ENCODE assay signal across 11 mouse cellular contexts in the genomic region with DNA sequence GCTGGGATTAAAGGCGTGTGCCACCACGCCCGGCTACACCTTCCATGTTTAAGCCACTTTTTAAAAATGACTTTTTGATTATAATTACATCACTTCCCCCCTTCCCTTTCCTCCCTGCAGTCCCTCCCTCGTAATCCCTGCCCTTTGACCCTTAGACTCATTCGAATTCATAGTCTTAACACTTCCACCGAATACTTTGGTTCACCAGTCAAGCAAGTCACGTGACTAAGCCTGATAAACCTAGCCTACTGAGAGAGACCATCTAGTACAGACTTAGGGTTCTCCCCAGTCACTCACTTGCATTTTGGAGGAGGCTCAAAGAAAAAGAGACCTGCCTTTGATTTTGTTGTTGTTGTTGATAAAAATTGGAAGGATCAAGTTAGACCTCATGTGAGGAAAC. TPM values are rescaled to one million over a fixed set of nuclear protein-coding genes. Genes with fewer than 3 reads are reported as not detected.
DNase-seq lines count a peak whose midpoint lies in the region; ATAC-seq and TF ChIP-seq lines count a peak whose summit lies in the region.
"Had no signal": no experiment of that assay in that cellular context is flagged by ENCODE, and none has a peak within 500 bp of the region (broad histone marks: within the 10 kb centered on the region; RNA-seq: fewer than 3 reads in every experiment).

No protein-coding gene starts in this region.

- DNase-seq in heart, adult 11 months = peak; percentile 73
- no peak for DNase-seq in heart, postnatal 10 days
- DNase-seq in kidney, adult 18-20 months = no peak
- peak; percentile 5 for DNase-seq in NIH3T3 (ENCODE audit: low read depth)
- no peak for DNase-seq in yolk sac, embryonic 10.5 days (ENCODE audit: low spot score)

- H3K27ac ChIP-seq in kidney, embryonic 16.5 days (ENCODE audit: low read length) = 0 out of 2 replicates have a peak overlapping the region, but pooled peaks have one; percentile 22
- 0 out of 2 replicates have a peak overlapping the region, but pooled peaks have one; percentile 22 for H3K27ac ChIP-seq in embryonic fibroblast, embryonic 13.5 days (ENCODE audit: insufficient read depth, low read length)
- no peak overlapping the region for H3K27ac ChIP-seq in hindbrain, embryonic 13.5 days
- H3K27ac ChIP-seq: liver, embryonic 12.5 days had no signal

- 0 out of 2 replicates have a peak, but pooled peaks cover 4% of the 10 kb centered on the region for H3K36me3 ChIP-seq in kidney, embryonic 16.5 days (ENCODE audit: insufficient read depth, low read length)
- peaks cover 20% of the 10 kb centered on the region for H3K36me3 ChIP-seq in hindbrain, embryonic 13.5 days
- H3K36me3 ChIP-seq: liver, embryonic 12.5 days had no signal

- H3K9ac ChIP-seq in kidney, embryonic 16.5 days (replicated peaks; ENCODE audit: low read length) = no peak overlapping the region
- H3K9ac ChIP-seq in hindbrain, embryonic 13.5 days = no peak overlapping the region
- H3K9ac ChIP-seq: liver, embryonic 12.5 days had no signal

- H3K4me3 ChIP-seq in kidney, embryonic 16.5 days (ENCODE audit: low read length) = no peak overlapping the region
- no peak overlapping the region for H3K4me3 ChIP-seq in embryonic fibroblast, embryonic 13.5 days (ENCODE audit: insufficient read depth, low read length)
- H3K4me3 ChIP-seq in hindbrain, embryonic 13.5 days = no peak overlapping the region
- H3K4me3 ChIP-seq: liver, embryonic 12.5 days; myocyte had no signal

- peaks cover 20% of the 10 kb centered on the region for H3K4me1 ChIP-seq in kidney, embryonic 16.5 days (ENCODE audit: insufficient read depth, low read length)
- peaks cover 5% of the 10 kb centered on the region; the same call in 1 of the 2 replicates for H3K4me1 ChIP-seq in embryonic fibroblast, embryonic 13.5 days (ENCODE audit: control insufficient read depth, insufficient read depth, low read length)
- H3K4me1 ChIP-seq in hindbrain, embryonic 13.5 days (replicated peaks) = peaks cover 7% of the 10 kb centered on the region; the same call in 1 of the 2 replicates

- H3K4me2 ChIP-seq in kidney, embryonic 16.5 days (replicated peaks; ENCODE audit: low read depth, low read length) = no peak overlapping the region
- no peak overlapping the region for H3K4me2 ChIP-seq in hindbrain, embryonic 13.5 days
- H3K4me2 ChIP-seq: liver, embryonic 12.5 days had no signal

- TF ChIP-seq CTCF in embryonic fibroblast, embryonic 13.5 days (IDR thresholded peaks at IDR 0.05; ENCODE audit: borderline replicate concordance, insufficient read depth, low read length) = no peak

- intact Hi-C loops in heart, postnatal 10 days (cut with DNase I) = loop anchor here (5.0 to 10.0 kb wide), 2 partner anchors 428 to 561 kb away; partner anchors contain the start of gene Rwdd3

- no peak for ATAC-seq in kidney, embryonic 16.5 days (ENCODE audit: low FRiP score, low TSS enrichment)
- ATAC-seq in hindbrain, embryonic 13.5 days (ENCODE audit: low FRiP score) = no peak
- ATAC-seq: liver, embryonic 12.5 days had no signal

- no peak for TF ChIP-seq POLR2A in embryonic fibroblast, embryonic 13.5 days (IDR thresholded peaks at IDR 0.05; ENCODE audit: low read depth, low read length)

- 62% methylated on average over 7 of the region's 7 CpGs for WGBS in kidney, embryonic 16.5 days
- 66% methylated on average over 7 of the region's 7 CpGs for WGBS in hindbrain, embryonic 13.5 days

- H3K27me3 ChIP-seq in kidney, embryonic 16.5 days (ENCODE audit: insufficient read depth, low read length) = no peaks in the 10 kb centered on the region
- H3K27me3 ChIP-seq in hindbrain, embryonic 13.5 days = no peaks in the 10 kb centered on the region
- H3K27me3 ChIP-seq: liver, embryonic 12.5 days had no signal

- no peaks in the 10 kb centered on the region for H3K9me3 ChIP-seq in kidney, embryonic 16.5 days (ENCODE audit: low read length)
- no peaks in the 10 kb centered on the region for H3K9me3 ChIP-seq in hindbrain, embryonic 13.5 days
- H3K9me3 ChIP-seq: liver, embryonic 12.5 days had no signal

RNA-seq across cellular contexts. Expression of gene F3, which starts 12.2 kb away (rescaled TPM):
- 10 to 100 TPM; 15.0 to 16.6 TPM for total RNA-seq in heart, postnatal 10 days (2021)
- polyA plus RNA-seq in kidney, embryonic 16.5 days (2015; fragmentation: Nextera tagmentation; extraction: Ambion mirVana) = 18.8 and 20.0 TPM in 2 replicates
- 168 and 276 TPM in 2 replicates for polyA plus RNA-seq in embryonic fibroblast, embryonic 13.5 days (2011; ENCODE audit: insufficient read length, low read depth, missing spikeins)
- 5.6 and 5.8 TPM in 2 replicates for polyA plus RNA-seq in hindbrain, embryonic 13.5 days (2015; fragmentation: Nextera tagmentation; extraction: Ambion mirVana)
- total RNA-seq: megakaryocyte, adult 5-6 weeks had no signal

Comparison
In these comparisons a context has a peak if more than half of its experiments do, and no peak if none do; other contexts are left out.
1. DNase-seq: peak in heart, adult 11 months (single experiment) and NIH3T3 (single experiment); none in heart, postnatal 10 days (0 of 2), kidney, adult 18-20 months (single experiment) and yolk sac, embryonic 10.5 days (single experiment).